ENCODE assay signal across 20 mouse cellular contexts in genomic region chr9:17226475-17227090, GRCm38 (mm10).
DNase-seq lines count a peak whose midpoint lies in the region; ATAC-seq and TF ChIP-seq lines count a peak whose summit lies in the region.
"Had no signal": no experiment of that assay in that cellular context is flagged by ENCODE, and none has a peak within 500 bp of the region (broad histone marks: within the 10 kb centered on the region; RNA-seq: fewer than 3 reads in every experiment).

No protein-coding gene starts in this region.

- ATAC-seq in intestine, embryonic 14.5 days (replicated peaks; ENCODE audit: low FRiP score, low TSS enrichment, low read depth): peak; percentile 86
- ATAC-seq in intestine, embryonic 15.5 days: peak; percentile 92
- peak; percentile 99 for ATAC-seq in intestine, postnatal 0 days
- no peak for ATAC-seq in forebrain, postnatal 0 days
- ATAC-seq in kidney, embryonic 14.5 days (ENCODE audit: low FRiP score, low TSS enrichment): no peak
- ATAC-seq: forebrain, embryonic 13.5 days; forebrain, embryonic 15.5 days had no signal

- H3K27me3 ChIP-seq in intestine, embryonic 14.5 days (replicated peaks; ENCODE audit: control insufficient read depth, insufficient read depth, low read length): no peaks in the 10 kb centered on the region
- no peaks in the 10 kb centered on the region for H3K27me3 ChIP-seq in intestine, embryonic 15.5 days (replicated peaks)
- H3K27me3 ChIP-seq in intestine, postnatal 0 days (replicated peaks; ENCODE audit: control insufficient read depth, insufficient read depth, low read length): no peaks in the 10 kb centered on the region
- H3K27me3 ChIP-seq in forebrain, postnatal 0 days (ENCODE audit: insufficient read depth, low read length): no peaks in the 10 kb centered on the region
- no peaks in the 10 kb centered on the region for H3K27me3 ChIP-seq in kidney, embryonic 14.5 days (ENCODE audit: control insufficient read depth, insufficient read depth, low read length)
- H3K27me3 ChIP-seq: embryonic facial prominence, embryonic 12.5 days; forebrain, embryonic 13.5 days; forebrain, embryonic 15.5 days had no signal

- no peak overlapping the region for H3K4me3 ChIP-seq in intestine, embryonic 14.5 days (ENCODE audit: low read depth, low read length)
- no peak overlapping the region for H3K4me3 ChIP-seq in intestine, embryonic 15.5 days (replicated peaks)
- H3K4me3 ChIP-seq in intestine, postnatal 0 days (ENCODE audit: low read depth, low read length): no peak overlapping the region
- no peak overlapping the region for H3K4me3 ChIP-seq in forebrain, postnatal 0 days (ENCODE audit: low read depth, low read length)
- H3K4me3 ChIP-seq in kidney, embryonic 14.5 days (ENCODE audit: low read length): no peak overlapping the region
- H3K4me3 ChIP-seq: embryonic facial prominence, embryonic 10.5 days; embryonic facial prominence, embryonic 12.5 days; forebrain, embryonic 13.5 days; forebrain, embryonic 15.5 days had no signal

- DNase-seq in intestine, embryonic 14.5 days (ENCODE audit: low spot score): no peak
- DNase-seq in yolk sac, embryonic 10.5 days (ENCODE audit: low spot score): peak; percentile 13
- no peak for DNase-seq in forebrain, postnatal 0 days
- DNase-seq in spleen, postnatal 10 days (ENCODE audit: low spot score in 2 of 2): no peak
- DNase-seq: adrenal gland, adult 2 months; adrenal gland, postnatal 10 days; adrenal gland, postnatal 25 days; cerebellum, adult 11 months; cerebellum, adult 18-20 months; cerebellum, adult 8-10 months; cerebellum, adult 9-11 months; cerebellum, postnatal 14 days; cerebellum, postnatal 36 days had no signal

- no peak overlapping the region for H3K27ac ChIP-seq in intestine, embryonic 14.5 days (ENCODE audit: low read depth)
- H3K27ac ChIP-seq in intestine, embryonic 15.5 days: no peak overlapping the region
- peak overlapping the region; percentile 67 for H3K27ac ChIP-seq in intestine, postnatal 0 days (ENCODE audit: low read depth, low read length)
- no peak overlapping the region for H3K27ac ChIP-seq in forebrain, postnatal 0 days (ENCODE audit: low read depth, low read length)
- H3K27ac ChIP-seq in kidney, embryonic 14.5 days (ENCODE audit: low read depth, low read length): no peak overlapping the region
- H3K27ac ChIP-seq: embryonic facial prominence, embryonic 10.5 days; embryonic facial prominence, embryonic 12.5 days; forebrain, embryonic 13.5 days; forebrain, embryonic 15.5 days had no signal

- TF ChIP-seq CTCF in intestine, postnatal 0 days (IDR thresholded peaks at IDR 0.05; ENCODE audit: low read depth): no peak
- TF ChIP-seq CTCF in forebrain, postnatal 0 days (IDR thresholded peaks at IDR 0.05; ENCODE audit: low read depth): no peak

- 61% methylated on average over 3 of the region's 3 CpGs for WGBS in intestine, embryonic 14.5 days
- WGBS in intestine, embryonic 15.5 days: 69% methylated on average over 3 of the region's 3 CpGs
- 38% methylated on average over 3 of the region's 3 CpGs for WGBS in intestine, postnatal 0 days
- 90% methylated on average over 3 of the region's 3 CpGs for WGBS in forebrain, postnatal 0 days
- 81% methylated on average over 3 of the region's 3 CpGs for WGBS in kidney, embryonic 14.5 days

- H3K4me2 ChIP-seq in intestine, embryonic 14.5 days (ENCODE audit: low read length): no peak overlapping the region
- no peak overlapping the region for H3K4me2 ChIP-seq in intestine, embryonic 15.5 days (replicated peaks)
- H3K4me2 ChIP-seq in intestine, postnatal 0 days (replicated peaks; ENCODE audit: low read depth): peak overlapping the region; percentile 10; the same call in 1 of the 2 replicates
- H3K4me2 ChIP-seq in forebrain, postnatal 0 days (ENCODE audit: low read depth): no peak overlapping the region
- no peak overlapping the region for H3K4me2 ChIP-seq in kidney, embryonic 14.5 days (replicated peaks; ENCODE audit: low read depth, low read length)
- H3K4me2 ChIP-seq: embryonic facial prominence, embryonic 12.5 days; forebrain, embryonic 13.5 days; forebrain, embryonic 15.5 days had no signal

- no peaks in the 10 kb centered on the region for H3K4me1 ChIP-seq in intestine, embryonic 14.5 days (replicated peaks; ENCODE audit: control insufficient read depth, insufficient read depth, low read length)
- H3K4me1 ChIP-seq in intestine, embryonic 15.5 days (replicated peaks): no peaks in the 10 kb centered on the region
- no peaks in the 10 kb centered on the region for H3K4me1 ChIP-seq in intestine, postnatal 0 days (replicated peaks; ENCODE audit: control insufficient read depth, insufficient read depth, low read length)
- no peaks in the 10 kb centered on the region for H3K4me1 ChIP-seq in forebrain, postnatal 0 days (ENCODE audit: insufficient read depth)
- H3K4me1 ChIP-seq in kidney, embryonic 14.5 days (ENCODE audit: control insufficient read depth, insufficient read depth, low read length): no peaks in the 10 kb centered on the region
- H3K4me1 ChIP-seq: embryonic facial prominence, embryonic 10.5 days; embryonic facial prominence, embryonic 12.5 days; forebrain, embryonic 13.5 days; forebrain, embryonic 15.5 days had no signal

- H3K36me3 ChIP-seq in intestine, embryonic 14.5 days (ENCODE audit: control insufficient read depth, insufficient read depth, low read length): no peaks in the 10 kb centered on the region
- H3K36me3 ChIP-seq in intestine, embryonic 15.5 days: no peaks in the 10 kb centered on the region
- H3K36me3 ChIP-seq in intestine, postnatal 0 days (ENCODE audit: control insufficient read depth, insufficient read depth): no peaks in the 10 kb centered on the region
- H3K36me3 ChIP-seq in forebrain, postnatal 0 days (ENCODE audit: insufficient read depth): no peaks in the 10 kb centered on the region
- H3K36me3 ChIP-seq in kidney, embryonic 14.5 days (ENCODE audit: control insufficient read depth, insufficient read depth, low read length): no peaks in the 10 kb centered on the region
- H3K36me3 ChIP-seq: embryonic facial prominence, embryonic 10.5 days; embryonic facial prominence, embryonic 12.5 days; forebrain, embryonic 15.5 days had no signal

- no peak overlapping the region for H3K9ac ChIP-seq in intestine, embryonic 14.5 days (ENCODE audit: low read length)
- no peak overlapping the region for H3K9ac ChIP-seq in intestine, embryonic 15.5 days
- H3K9ac ChIP-seq in intestine, postnatal 0 days (ENCODE audit: low read depth, low read length): no peak overlapping the region
- H3K9ac ChIP-seq in forebrain, postnatal 0 days: no peak overlapping the region
- no peak overlapping the region for H3K9ac ChIP-seq in kidney, embryonic 14.5 days (ENCODE audit: low read depth, low read length)
- H3K9ac ChIP-seq: embryonic facial prominence, embryonic 12.5 days; forebrain, embryonic 13.5 days; forebrain, embryonic 15.5 days had no signal

- no peaks in the 10 kb centered on the region for H3K9me3 ChIP-seq in intestine, embryonic 14.5 days (ENCODE audit: control insufficient read depth, low read length)
- H3K9me3 ChIP-seq in intestine, embryonic 15.5 days: no peaks in the 10 kb centered on the region
- no peaks in the 10 kb centered on the region for H3K9me3 ChIP-seq in intestine, postnatal 0 days (ENCODE audit: control insufficient read depth)
- no peaks in the 10 kb centered on the region for H3K9me3 ChIP-seq in forebrain, postnatal 0 days (ENCODE audit: low read length)
- no peaks in the 10 kb centered on the region for H3K9me3 ChIP-seq in kidney, embryonic 14.5 days (ENCODE audit: control insufficient read depth, low read length)
- H3K9me3 ChIP-seq: embryonic facial prominence, embryonic 10.5 days; embryonic facial prominence, embryonic 12.5 days; forebrain, embryonic 13.5 days; forebrain, embryonic 15.5 days had no signal

Comparison
In these comparisons a context has a peak if more than half of its experiments do, and no peak if none do; other contexts are left out.
1. ATAC-seq: peak in intestine, embryonic 14.5 days (single experiment), intestine, embryonic 15.5 days (single experiment) and intestine, postnatal 0 days (single experiment); none in forebrain, postnatal 0 days (single experiment) and kidney, embryonic 14.5 days (single experiment).